Mouse (Mus musculus) kidney, postnatal 14 days (tissue): ENCODE results near the gene Hoxa6.

Experiments used
- DNase-seq: peaks from one replicate; pipeline ENCODE4 v3.0.0; 2022; ENCODE audit warnings: mixed read lengths

Gene Hoxa6

DNA sequence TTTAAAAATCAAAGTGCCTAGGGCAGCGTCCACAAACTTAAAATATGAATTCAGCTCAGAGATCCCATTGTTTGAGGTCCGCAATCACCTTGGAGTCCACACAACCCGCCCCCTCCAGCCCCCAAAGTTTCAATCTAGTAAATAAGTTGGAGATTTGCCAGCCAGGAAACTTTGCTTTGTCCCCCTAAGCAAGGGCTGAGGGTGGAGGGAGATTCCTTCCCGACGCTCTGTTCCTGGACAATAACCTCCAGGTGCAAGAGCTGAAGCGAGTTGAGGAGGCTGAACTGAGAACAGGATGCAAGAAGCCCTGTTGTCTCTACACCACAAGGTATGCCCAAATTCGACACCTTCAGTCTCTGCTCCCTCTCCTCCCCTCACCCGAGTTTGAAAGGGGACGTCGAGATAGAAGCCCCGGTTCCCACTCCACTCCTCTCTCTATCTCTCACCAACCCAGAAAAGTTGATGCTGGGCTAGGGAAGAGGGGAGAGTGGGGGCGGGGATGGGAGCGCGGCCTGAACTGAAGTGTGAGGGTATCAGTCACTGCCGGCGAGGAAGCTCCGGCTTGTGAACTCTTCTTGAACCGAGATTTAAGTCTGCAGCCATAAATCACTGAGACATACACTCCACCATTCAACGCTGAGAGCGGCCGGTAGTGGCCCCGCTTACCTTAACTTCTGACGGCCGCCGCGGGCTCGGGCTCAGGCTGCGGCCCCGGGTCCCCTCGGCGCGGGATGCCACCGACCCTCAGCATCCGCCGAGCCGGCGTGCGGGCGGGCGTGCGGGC lies 33.4 kb downstream of the Hoxa6 start:
- DNase-seq = peak; percentile 77

DNA sequence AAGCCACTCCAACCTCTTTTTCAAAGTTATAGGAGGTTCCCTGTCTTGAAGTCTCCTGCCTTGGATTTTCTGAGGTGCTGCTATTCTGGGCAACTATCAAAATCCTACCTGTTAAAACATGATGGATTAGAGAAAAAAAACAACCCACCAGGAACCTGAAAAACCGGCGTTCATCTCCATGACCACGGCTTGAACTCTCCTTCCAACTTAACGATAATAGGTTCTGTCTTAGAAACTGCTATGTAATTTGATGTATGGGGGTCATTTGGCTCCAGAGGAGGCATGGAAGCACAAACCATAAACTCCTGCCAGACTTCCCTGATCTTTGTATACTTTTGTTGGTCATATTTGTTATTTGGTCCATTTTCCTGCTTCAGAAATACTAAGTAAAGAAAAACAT lies 34.9 kb downstream of the Hoxa6 start:
- DNase-seq = no peak

DNA sequence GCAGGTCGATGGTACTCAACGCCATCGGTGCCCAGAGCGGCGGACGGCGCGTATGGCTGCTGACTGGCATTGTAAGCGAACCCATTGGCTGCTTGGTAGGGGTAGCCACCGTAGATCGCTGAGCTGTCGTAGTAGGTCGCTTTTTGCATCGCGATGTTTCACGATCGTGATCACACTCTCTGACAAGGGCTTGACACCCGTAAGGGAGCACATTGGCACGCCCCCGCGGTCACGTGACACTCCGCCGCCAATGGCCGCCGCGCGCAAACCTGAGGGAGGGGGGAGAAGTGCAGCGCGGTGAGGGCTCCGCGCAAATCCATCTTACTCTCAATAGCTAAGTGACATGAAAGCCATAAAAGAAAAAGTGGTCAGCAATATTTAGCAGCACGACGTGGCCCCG lies 36.0 kb downstream of the Hoxa6 start:
- peak; percentile 95 for DNase-seq

DNA sequence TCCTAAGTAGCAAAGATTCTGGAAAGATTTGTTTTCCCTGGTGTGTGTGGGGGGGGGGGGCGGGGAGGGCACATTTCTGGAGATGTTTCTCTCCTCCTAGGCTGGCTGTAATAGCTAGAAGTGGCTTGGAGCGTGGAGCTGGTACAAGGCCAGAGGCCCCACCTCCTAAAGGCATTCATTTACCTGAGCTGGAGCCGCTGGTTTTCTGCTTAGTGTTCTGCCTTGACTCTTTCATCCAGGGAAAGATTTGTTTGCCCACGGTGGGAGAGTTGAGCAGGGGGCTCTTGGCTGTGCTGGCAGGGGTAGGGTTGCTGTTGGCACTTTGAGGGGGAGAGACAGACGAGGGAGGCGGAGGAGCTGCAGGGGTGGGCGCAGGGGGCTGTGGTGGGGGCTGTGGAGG lies 36.6 kb downstream of the Hoxa6 start:
- peak; percentile 50 for DNase-seq

DNA sequence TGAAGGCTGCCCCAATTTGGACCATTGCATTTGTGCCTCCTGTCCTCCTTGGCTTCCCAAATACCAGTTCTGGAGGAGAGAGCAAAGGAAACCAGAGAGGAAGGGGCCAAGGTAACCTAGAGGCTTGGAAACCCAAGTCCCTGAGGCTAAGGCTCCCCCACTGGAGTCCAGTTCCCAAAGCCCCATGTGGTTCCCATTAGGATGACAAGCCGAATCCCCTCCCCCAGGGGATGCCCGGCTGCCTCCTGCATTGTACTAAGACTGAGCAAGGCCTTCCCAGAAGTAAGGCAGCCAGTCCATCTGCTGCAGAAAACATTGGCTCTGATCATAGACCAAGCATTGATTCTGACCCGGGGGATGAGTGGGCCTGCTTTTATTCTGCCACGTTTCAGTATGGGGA lies 37.2 kb downstream of the Hoxa6 start:
- peak; percentile 29 for DNase-seq

DNA sequence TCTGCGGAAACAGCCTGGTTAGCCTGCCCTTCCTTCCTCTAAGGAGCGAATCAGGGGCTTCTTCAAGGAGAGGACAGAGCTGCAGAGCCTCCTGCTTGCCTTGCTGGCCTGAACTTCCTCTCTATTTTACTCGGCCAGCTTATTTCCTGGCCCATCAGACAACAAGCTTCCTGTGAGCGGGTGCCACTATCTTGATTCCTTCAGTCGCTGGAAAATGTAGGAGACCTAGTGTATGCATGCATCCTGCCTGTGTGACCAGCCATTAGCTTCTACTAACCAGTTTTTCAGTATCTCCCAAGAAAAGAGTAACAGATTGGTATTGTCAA lies 37.7 kb downstream of the Hoxa6 start:
- peak; percentile 71 for DNase-seq

DNA sequence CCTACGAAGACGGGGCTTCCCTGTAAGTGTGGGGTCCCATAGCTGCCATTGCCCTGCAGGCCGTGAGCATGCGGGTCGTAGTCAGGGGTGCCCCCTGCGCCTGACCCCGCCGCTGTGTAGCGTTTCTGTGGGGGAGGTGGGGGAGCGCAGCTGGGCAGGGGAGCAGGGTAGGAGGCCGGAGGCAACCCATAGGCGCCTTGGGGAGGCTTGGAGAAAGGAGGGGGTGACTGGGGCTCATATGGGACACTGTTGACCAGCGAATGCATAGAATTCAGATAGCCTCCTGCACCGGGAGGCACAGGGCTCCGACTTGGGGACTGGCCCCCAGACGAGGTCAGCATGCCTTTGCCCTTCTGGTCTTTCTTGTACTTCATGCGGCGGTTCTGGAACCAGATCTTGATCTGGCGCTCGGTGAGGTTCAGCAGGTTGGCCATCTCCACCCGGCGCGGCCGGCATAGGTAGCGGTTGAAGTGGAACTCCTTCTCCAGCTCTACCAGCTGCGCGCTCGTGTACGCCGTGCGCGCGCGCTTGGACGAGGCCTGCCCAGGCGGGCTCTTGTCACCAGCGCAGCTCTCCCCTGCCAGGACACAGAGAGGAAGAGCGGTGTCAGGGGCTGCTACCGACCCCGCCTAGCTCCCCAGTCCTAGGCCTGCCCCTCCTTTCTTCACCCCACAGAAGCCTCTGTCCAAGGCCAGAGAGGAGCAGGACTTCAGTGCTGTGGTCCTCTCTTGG lies 38.2 kb downstream of the Hoxa6 start:
- DNase-seq = no peak

DNA sequence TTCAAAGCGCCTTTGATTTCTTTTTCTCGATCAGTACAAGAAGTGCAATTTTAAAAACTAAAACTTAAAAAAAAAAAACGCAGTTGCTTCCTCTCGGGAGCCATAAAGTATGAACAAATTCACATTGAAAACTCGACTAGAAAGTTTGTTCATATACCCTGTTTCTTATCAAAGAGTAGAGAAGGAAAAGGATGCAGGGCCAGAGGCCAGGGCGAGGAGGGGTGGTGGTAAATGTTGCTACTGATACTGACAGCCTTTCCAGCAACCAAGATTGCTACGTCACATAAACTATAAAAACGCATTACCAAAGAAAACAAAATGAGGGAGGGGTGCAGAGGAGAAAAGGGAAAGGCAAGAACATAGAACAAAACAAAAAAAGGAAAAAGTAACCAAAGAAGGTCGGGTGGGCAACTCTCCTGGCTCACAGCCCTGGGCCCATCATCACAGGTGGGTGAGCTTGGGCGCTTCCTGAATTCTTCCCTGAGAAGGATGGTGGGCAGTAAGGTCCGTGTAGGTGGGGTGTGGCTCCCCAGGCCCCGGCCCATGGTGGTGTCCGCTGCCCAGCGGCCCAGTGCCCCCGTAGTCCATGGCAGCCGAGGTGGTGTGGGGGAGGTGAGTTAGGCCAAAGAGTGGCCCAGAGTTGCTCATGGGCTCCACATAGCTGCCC lies 38.9 kb downstream of the Hoxa6 start:
- DNase-seq = peak; percentile 20

DNA sequence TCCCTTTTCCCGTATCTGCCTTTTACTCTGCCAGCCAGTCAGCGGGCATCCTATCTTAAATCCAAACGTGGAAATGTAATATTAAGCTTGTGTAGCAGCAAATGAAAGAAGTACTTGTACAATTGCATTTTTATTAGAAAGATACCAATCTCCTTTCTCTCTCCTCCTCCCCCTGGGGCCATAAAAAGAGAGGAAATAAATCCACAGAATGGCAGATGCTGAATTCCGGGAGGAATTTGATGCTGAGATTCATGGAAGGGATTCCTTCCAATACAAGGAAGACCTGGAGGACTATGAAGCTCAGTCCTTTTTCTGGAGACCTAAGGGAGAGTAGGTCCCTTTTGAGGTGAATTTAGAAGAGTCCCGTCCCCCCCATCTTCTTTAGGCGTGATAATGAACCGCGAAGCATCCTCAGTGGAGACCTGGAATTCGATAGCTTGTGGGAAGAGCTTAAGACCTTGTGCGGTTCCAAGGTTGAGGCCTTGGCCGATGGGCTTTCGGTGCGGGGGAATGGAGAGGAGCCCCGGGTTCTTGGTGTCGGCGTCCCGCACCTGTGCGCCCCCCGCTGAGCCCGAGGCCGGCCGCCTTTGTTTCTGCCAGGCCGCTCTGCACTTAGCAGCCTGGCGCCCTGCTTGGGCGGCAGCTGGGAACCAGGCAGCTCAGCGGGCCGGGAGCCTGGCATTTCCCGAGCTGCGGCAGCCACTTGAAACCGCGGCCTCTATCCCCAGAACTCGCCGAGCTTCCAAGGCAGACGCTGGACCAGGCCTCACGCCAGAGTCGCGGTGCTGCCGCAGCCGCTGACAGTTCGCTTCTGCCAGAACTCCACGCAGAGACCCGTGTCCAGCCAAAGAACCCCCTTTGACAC lies 40.1 kb downstream of the Hoxa6 start:
- peak; percentile 38 for DNase-seq

DNA sequence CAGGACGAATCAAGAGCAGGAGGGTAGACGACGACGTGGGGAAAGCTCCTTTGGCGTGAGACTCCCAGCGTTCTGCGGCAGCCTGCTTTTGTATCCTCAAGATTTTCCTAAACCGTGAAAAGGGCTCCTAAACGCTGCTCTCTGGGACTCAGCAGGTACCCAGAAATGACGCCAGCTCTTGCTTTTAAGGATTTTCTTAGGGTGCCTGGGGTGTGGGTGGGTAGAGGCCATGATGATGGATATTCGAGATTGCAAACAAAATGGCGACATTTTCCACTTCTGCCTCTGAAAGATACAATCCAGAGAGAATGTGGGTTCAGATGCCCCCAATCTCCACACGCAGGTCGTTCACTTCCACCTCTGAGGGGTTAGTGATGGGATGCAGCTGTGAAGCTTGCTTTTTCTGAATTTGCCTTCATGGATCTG lies 40.8 kb downstream of the Hoxa6 start:
- no peak for DNase-seq

DNA sequence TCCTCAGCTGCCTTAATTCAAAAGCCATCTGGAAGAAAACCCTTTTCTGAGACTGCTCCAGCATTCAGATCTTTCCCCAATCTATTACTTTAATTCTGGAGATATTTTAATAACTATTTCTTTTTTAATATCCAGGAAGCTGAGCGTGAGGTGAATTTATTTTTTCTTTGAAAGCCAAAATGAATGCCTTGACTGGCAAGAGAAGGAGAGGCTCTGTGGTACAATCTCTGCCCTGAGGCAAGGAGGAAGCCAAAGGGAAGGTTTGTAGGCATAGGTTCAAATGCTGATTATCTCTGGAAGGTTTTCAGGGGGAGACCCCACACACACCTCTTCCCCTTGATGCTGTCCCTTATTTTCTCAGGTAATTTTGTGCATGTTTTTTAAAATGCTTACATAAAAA lies 41.3 kb downstream of the Hoxa6 start:
- no peak for DNase-seq

DNA sequence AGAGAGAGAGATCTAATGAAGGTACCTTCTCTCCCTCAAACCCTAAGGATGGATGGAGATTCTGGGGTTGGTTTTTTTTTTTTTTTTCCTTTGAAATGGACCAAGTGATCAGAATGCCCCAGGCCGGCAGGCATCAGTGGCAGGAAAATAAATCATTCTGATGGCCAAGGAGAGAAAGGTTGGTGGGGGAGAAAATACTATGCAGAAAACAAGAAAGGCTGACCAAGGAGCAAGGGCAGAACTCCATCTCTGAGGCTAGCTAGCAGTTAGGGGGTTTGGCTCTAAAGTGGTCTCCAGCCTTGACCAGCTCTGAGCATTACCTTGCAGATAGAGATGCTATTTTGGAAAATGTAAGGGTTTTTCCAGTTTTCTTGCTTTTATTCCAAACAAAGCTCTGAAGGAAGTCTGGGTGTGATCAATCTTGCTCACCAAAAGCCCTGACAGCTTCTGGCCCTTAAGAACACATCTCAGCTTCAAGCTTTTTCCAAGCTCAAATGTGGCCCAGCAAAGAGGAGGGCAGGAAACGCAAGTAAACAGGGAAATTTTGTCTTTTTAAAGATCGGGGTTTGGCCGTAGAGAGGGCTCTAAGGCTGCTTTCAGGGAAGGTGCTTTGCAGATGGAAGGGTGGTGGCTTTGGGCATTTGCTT lies 42.0 kb downstream of the Hoxa6 start:
- no peak for DNase-seq

DNA sequence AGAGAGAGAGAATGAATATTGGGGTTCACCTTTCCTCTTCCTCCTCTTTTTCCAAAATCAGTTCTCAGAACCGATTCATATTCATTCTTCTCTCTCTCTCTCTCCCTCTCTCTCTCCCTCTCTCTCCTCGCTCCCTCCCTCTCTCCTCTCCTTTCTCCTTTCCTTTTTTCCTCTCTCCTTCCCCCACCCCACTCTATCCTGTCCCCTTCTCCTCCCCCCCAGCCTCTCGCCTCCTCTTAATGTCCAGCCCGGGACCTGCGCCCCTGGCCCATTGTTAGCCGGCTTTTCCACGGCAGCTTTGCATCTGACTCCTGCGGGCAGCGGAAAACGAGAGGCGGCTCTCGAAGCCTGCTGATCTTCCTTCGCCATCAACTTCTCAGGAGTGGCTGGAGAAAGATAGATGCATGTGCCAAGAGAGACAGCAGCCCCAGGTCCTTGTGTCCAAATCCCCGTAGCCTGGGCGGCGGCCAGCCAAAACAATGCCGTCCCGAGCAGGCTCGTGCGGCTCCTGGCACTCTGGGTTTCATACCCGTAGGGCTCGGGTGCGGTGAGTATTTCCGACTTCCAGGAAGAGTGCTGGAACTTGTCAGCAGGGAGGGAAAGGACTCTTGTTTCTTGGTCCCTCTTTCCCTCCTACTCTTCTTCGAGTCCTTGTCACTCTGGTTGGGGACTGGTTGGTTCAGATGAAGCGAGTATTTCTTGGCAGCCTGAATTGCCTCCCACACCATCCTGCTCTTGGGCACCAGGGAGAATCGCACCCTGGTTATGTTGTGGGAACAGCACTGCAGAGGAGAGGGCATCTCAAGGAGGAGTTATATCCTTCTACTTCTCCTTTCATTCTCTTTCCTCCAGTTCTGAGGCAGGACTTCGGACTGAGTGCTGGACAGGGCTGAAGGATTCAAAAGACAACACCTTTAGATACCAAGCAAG lies 42.8 kb downstream of the Hoxa6 start:
- peak; percentile 56 for DNase-seq

DNA sequence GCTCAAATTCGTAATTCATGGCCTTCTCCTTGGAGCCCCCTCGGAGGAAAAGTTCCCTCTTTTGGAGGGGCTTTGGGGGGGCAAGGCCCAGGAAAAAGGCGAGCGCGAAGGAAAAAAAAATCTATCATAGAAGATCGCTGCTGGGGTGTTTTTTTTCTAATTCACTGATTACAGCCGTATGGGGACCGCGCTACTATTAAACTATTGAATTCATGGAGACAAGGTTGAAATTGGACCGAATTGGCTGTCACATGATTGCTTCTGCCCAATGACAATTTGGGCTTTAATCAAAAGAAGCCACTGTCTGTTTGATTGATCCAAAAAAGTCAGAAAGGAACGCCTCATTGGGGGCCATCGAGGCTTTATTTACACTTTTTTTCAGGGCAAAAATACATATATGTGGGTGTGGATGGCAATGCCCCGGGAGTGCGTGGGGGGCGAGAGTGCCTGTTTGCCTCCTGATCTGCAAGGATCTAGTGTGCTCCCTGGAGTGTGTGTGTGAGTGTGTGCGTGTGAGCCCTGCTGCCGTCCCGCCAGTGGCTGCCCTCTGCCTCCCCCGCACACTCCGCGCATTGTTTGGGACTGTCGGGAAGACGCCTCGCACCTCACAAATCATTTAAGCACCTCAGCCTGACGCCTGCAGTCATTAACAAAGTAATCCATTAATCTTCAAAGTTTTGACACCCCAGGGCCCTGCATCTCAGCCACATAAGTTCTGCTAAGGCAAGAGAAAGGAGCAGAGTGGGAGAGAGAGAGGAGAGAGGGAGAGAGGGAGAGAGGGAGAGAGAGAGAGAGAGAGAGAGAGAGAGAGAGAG lies 43.7 kb downstream of the Hoxa6 start, which contains the start of gene Hoxa2:
TSS of gene Hoxa2 (minus strand) at position 206 of the 815 bp plus-strand sequence.
- peak; percentile 48 for DNase-seq

DNA sequence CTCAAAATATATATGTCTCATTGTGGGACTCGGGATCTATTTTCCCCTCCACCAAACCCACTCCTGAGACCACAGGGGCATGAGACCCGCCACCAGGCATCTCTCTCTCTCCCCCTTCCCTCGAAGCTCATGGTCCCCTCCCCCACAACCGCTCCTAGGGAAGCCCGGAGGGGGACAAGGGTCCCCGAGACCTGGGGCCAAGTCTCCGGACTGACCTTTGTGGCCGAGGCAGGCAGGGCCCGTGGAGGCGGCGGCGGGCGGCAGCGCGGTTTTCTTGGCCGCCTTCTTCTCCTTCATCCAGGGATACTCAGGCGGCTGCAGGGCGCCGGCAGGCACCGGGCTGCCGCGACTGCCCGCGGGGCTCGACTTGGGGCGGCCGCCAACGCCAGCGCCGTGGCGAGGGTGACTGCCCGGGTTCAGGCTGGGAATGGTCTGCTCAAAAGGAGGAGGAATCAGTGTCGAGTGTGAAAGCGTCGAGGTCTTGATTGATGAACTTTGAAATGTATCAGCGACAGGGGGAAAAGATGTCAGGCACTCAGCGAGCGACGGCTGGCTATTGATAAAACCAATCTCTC lies 44.4 kb downstream of the Hoxa6 start:
- DNase-seq = peak; percentile 49

DNA sequence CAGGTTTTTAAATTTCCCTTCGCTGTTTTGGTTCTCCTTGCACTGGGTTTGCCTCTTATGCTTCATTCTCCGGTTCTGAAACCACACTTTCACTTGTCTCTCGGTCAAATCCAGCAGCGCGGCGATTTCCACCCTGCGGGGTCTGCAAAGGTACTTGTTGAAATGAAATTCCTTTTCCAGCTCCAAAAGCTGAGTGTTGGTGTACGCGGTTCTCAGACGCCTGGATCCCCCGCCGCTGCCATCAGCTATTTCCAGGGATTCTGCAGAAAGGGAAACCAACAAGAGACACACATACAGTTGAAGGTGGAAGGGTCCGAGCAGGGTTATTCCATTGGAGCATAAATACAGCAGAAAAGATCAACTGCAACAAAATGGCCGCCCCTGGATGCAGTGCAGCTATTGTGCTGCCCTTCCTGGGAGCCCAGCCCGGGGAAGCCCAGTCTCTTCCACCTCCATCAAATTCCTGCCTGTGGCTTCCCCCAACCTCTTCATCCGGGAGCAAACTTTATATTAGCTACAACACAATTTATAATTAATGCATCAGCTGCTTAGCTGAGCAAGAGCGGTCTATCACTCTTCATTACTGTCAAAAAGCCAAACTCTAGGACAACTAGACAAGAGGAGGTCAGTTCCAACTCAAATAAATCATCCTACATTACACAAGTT lies 45.0 kb downstream of the Hoxa6 start:
- peak; percentile 27 for DNase-seq

DNA sequence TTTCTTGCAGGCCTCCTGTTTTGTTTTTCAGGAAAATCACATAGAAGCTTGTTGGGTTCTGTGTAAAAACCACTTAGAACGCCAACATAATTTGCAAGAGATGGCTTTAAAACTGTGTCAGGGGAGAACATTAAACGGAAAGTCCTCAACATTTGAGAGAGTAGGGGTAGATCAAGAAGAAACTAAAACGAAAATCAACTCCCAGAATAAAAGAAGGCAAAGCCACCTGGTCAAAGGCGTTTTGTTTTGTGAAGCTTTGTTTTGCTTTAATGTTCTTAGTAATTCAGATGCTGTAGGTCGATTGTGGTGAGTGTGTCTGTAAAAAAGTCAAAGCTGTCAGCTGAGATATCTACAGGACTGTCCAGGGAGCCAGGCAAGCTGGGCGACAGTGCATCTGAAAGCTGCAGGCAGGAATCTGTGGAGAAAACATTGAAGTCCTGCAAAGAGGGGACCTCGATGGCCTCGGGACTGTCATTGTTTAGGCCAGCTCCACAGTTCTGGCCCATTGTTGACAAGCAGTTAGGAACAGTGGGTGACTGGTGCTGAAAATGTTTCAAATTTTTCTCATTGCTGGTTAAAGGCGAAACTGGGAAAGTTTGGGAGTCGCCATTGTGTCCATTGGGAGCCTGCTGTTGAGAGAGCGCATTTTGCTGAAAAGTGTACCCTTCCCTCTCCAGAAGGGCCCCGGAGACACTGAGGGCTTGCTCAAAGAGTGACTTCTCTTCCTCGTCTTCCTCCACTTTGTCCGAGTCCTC lies 45.7 kb downstream of the Hoxa6 start:
- no peak for DNase-seq

DNA sequence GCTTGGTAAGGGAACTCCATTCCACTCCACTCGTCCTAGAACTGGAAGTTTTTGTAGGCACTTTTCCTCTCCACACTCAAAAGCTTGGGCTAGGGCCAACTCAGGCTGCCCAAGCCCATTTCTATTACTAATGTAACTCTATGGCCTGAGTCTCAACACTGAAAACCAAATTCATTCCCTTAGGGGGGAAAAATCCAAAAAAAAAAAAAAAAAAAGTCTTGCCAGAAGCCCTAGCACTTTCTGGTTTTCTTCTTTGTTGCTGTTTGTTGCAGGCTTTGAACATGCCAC lies 46.5 kb downstream of the Hoxa6 start:
- DNase-seq = peak; percentile 44
